Mouse (Mus musculus) liver, embryonic 13.5 days (tissue): ENCODE measurements at regions not wholly inside any gene's neighbourhood (a gene's known extent, or its start where the extent isn't known, plus 50 kb on each side); places are given as distances from the start of the nearest gene placed in this dataset.

Experiments used
- ATAC-seq: fragments of 200-750 bp; cut with Nextera tagmentation; 2 replicates; pipeline ENCODE4 v1.8.0; 2017; ENCODE audit warnings: low read depth, mild to moderate bottlenecking, moderate number of reproducible peaks, moderate library complexity
- DNase-seq: peaks from one replicate; pipeline ENCODE4 v3.0.0; 2022
- H3K27ac ChIP-seq: fragments of 300-500 bp; sonication (generic); 2 replicates; pipeline ENCODE4 v1.5.1; 2015; ENCODE audit warnings: moderate library complexity, mild to moderate bottlenecking, inconsistent platforms
- H3K27me3 ChIP-seq: fragments of 300-500 bp; sonication (generic); 2 replicates; pipeline ENCODE4 v1.6.1; 2015; ENCODE audit warnings: mild to moderate bottlenecking, inconsistent platforms
- H3K36me3 ChIP-seq: fragments of 300-500 bp; sonication (generic); 2 replicates; pipeline ENCODE4 v1.6.1; 2015; ENCODE audit warnings: mild to moderate bottlenecking, inconsistent platforms
- H3K4me1 ChIP-seq: fragments of 300-500 bp; sonication (generic); replicated peaks from 2 replicates; pipeline ENCODE4 v1.6.1; 2015; ENCODE audit warnings: inconsistent platforms
- H3K4me2 ChIP-seq: fragments of 300-500 bp; sonication (generic); 2 replicates; pipeline ENCODE4 v1.6.1; 2015; ENCODE audit warnings: inconsistent platforms, mild to moderate bottlenecking, moderate library complexity
- H3K4me3 ChIP-seq: fragments of 300-500 bp; sonication (generic); replicated peaks from 2 replicates; pipeline ENCODE4 v1.5.1; 2015; ENCODE audit warnings: mild to moderate bottlenecking, inconsistent platforms
- H3K9ac ChIP-seq: fragments of 300-500 bp; sonication (generic); 2 replicates; pipeline ENCODE4 v1.6.1; 2015; ENCODE audit warnings: mild to moderate bottlenecking, inconsistent platforms
- H3K9me3 ChIP-seq: fragments of 300-500 bp; sonication (generic); replicated peaks from 2 replicates; pipeline ENCODE4 v1.6.1; 2016; ENCODE audit warnings: inconsistent platforms
- WGBS: fragments of 180-500 bp; shearing (Covaris S2); methylation state at CpG from one replicate; pipeline ENCODE4 v1.1.7; 2015; ENCODE audit not compliant: insufficient replicate concordance; 5-methylcytosine and 5-hydroxymethylcytosine counted together

GRCm38 (mm10) chr12:97218445-97218844, 1040.8 kb downstream of the Galc start:
- H3K9ac ChIP-seq = no peak overlapping the region
- no peaks in the 10 kb centered on the region for H3K4me1 ChIP-seq
- H3K9me3 ChIP-seq = no peaks in the 10 kb centered on the region
- no peak overlapping the region for H3K4me3 ChIP-seq
- no peaks in the 10 kb centered on the region for H3K36me3 ChIP-seq
- ATAC-seq = no peak
- 75% methylated on average over 2 of the region's 2 CpGs for WGBS
- H3K4me2 ChIP-seq = no peak overlapping the region
- no peaks in the 10 kb centered on the region for H3K27me3 ChIP-seq
- no peak overlapping the region for H3K27ac ChIP-seq
- no peak for DNase-seq

- no peaks in the 10 kb centered on the region for H3K9me3 ChIP-seq
- H3K4me3 ChIP-seq = no peak overlapping the region
- 71% methylated on average over 7 of the region's 7 CpGs for WGBS
- no peaks in the 10 kb centered on the region for H3K27me3 ChIP-seq
- no peaks in the 10 kb centered on the region for H3K36me3 ChIP-seq
- H3K4me1 ChIP-seq = no peaks in the 10 kb centered on the region
- ATAC-seq (no peak), DNase-seq (no peak)
- H3K9ac ChIP-seq = no peak overlapping the region
- no peak overlapping the region for H3K27ac ChIP-seq
- no peak overlapping the region for H3K4me2 ChIP-seq
Measured at GRCm38 (mm10) chr12:97217608-97218007, 1041.7 kb downstream of the Galc start.

DNA sequence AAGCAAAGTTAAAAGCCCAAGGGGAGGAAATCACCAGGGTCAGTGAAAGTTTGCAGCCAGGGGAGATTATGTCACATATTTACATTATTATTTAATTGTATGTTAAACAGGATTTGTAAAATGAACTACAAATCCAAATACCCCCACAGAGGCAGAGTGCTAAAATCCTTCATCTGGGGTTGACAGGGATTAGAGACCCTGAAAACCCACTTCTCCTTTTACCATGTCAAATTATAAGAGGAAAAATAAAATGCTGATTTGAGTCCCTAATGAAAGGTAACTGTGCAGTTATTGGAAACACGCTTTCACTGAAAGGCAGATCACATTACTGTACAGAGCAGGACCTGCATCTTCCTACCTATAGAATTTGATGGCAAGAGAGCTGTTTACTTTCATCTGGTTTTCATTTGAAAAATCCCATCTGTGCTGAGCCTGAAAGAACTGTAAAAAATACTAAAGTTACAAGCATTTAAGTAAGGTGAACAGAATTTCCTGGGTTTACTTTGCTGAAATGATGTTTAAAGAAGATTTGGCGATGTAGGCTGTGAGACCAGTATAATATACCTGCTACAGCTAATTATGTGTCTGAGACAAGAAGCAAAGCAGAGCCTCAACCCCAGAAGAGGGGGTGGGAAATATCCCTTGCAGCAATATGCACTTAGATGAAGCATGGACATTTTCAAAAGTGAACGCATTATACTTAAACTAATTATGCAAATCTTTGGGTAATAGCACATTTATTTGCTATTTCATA, 1055.4 kb downstream of the Galc start:
- 57% methylated on average over 3 of the region's 3 CpGs for WGBS
- no peak for DNase-seq
- Histone ChIP-seq H3K4me3 (no peak overlapping the region), H3K9ac (no peak overlapping the region), H3K27me3 (no peaks in the 10 kb centered on the region), H3K4me1 (no peaks in the 10 kb centered on the region), H3K27ac (no peak overlapping the region), H3K36me3 (no peaks in the 10 kb centered on the region), H3K4me2 (no peak overlapping the region), H3K9me3 (no peaks in the 10 kb centered on the region)
- no peak for ATAC-seq

GRCm38 (mm10) chr12:97161853-97162252, 1097.4 kb downstream of the Galc start:
- no peak for ATAC-seq
- H3K4me1 ChIP-seq = no peaks in the 10 kb centered on the region
- no peak for DNase-seq
- no peak overlapping the region for H3K4me3 ChIP-seq
- H3K27me3 ChIP-seq = no peaks in the 10 kb centered on the region
- H3K9ac ChIP-seq = no peak overlapping the region
- no peaks in the 10 kb centered on the region for H3K36me3 ChIP-seq
- no peak overlapping the region for H3K4me2 ChIP-seq
- H3K9me3 ChIP-seq = no peaks in the 10 kb centered on the region
- H3K27ac ChIP-seq = no peak overlapping the region

GRCm38 (mm10) chr12:97161429-97161828, 1097.8 kb downstream of the Galc start:
- WGBS = 67% methylated on average over 9 of the region's 9 CpGs
- Histone ChIP-seq H3K27ac (no peak overlapping the region), H3K4me3 (no peak overlapping the region), H3K4me1 (no peaks in the 10 kb centered on the region), H3K9ac (no peak overlapping the region), H3K9me3 (no peaks in the 10 kb centered on the region), H3K4me2 (no peak overlapping the region), H3K36me3 (no peaks in the 10 kb centered on the region), H3K27me3 (no peaks in the 10 kb centered on the region)
- ATAC-seq (no peak), DNase-seq (no peak)

GRCm38 (mm10) chr12:97158332-97158731, 1100.9 kb downstream of the Galc start:
- H3K4me1 ChIP-seq = no peaks in the 10 kb centered on the region
- H3K27me3 ChIP-seq = no peaks in the 10 kb centered on the region
- 73% methylated on average over 4 of the region's 4 CpGs for WGBS
- H3K4me2 ChIP-seq = no peak overlapping the region
- no peak overlapping the region for H3K27ac ChIP-seq
- H3K9ac ChIP-seq = no peak overlapping the region
- no peak overlapping the region for H3K4me3 ChIP-seq
- no peaks in the 10 kb centered on the region for H3K9me3 ChIP-seq
- ATAC-seq = no peak
- no peaks in the 10 kb centered on the region for H3K36me3 ChIP-seq
- no peak for DNase-seq

- no peak for ATAC-seq
- DNase-seq = no peak
- no peak overlapping the region for H3K4me3 ChIP-seq
Measured at GRCm38 (mm10) chr12:97157748-97158147, 1101.5 kb downstream of the Galc start.

GRCm38 (mm10) chr12:97156499-97157110, 1102.7 kb downstream of the Galc start:
- Histone ChIP-seq H3K4me2 (no peak overlapping the region), H3K27me3 (no peaks in the 10 kb centered on the region), H3K9me3 (no peaks in the 10 kb centered on the region), H3K9ac (no peak overlapping the region), H3K4me1 (no peaks in the 10 kb centered on the region), H3K4me3 (no peak overlapping the region), H3K27ac (no peak overlapping the region), H3K36me3 (no peaks in the 10 kb centered on the region)
- DNase-seq (no peak), ATAC-seq (no peak)
- WGBS = 56% methylated on average over 3 of the region's 3 CpGs

More at GRCm38 (mm10) chr12:97157748-97158147, 1101.5 kb downstream of the Galc start:
- H3K4me2 ChIP-seq = no peak overlapping the region
- no peaks in the 10 kb centered on the region for H3K9me3 ChIP-seq
- no peaks in the 10 kb centered on the region for H3K36me3 ChIP-seq
- no peak overlapping the region for H3K9ac ChIP-seq
- H3K27me3 ChIP-seq = no peaks in the 10 kb centered on the region
- H3K4me1 ChIP-seq = no peaks in the 10 kb centered on the region
- H3K27ac ChIP-seq = no peak overlapping the region

- H3K4me2 ChIP-seq = no peak overlapping the region
- H3K27me3 ChIP-seq = no peaks in the 10 kb centered on the region
- H3K9me3 ChIP-seq = no peaks in the 10 kb centered on the region
- no peak overlapping the region for H3K27ac ChIP-seq
- H3K36me3 ChIP-seq = no peaks in the 10 kb centered on the region
- H3K4me3 ChIP-seq = no peak overlapping the region
- DNase-seq (no peak), ATAC-seq (no peak)
- no peaks in the 10 kb centered on the region for H3K4me1 ChIP-seq
- 39% methylated on average over 3 of the region's 3 CpGs for WGBS
- no peak overlapping the region for H3K9ac ChIP-seq
Measured at GRCm38 (mm10) chr12:97142720-97143119, 1116.5 kb downstream of the Galc start.

DNA sequence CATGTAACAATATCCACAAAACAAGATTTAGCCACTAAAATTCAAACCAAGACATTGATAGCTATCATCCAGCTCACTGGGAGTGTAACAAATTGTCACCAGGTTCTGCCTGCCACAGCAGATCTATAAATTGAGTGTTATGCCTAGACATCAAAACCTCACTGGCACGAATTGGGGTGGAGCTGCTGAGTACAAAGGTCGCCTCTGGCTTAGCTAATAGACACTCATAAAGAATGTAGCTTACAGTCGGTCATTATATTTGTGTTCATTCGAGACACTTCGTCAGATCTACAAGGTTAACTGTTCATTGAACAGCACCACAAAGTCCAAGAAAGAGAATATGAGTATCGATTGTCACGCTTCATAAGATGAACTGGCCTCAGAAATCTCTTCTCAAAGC, 1121.3 kb downstream of the Galc start:
- 65% methylated on average over 7 of the region's 7 CpGs for WGBS
- Histone ChIP-seq H3K9ac (no peak overlapping the region), H3K4me2 (no peak overlapping the region), H3K36me3 (no peaks in the 10 kb centered on the region), H3K4me1 (no peaks in the 10 kb centered on the region), H3K9me3 (no peaks in the 10 kb centered on the region), H3K27me3 (no peaks in the 10 kb centered on the region), H3K27ac (no peak overlapping the region), H3K4me3 (no peak overlapping the region)
- ATAC-seq (no peak), DNase-seq (no peak)

DNA sequence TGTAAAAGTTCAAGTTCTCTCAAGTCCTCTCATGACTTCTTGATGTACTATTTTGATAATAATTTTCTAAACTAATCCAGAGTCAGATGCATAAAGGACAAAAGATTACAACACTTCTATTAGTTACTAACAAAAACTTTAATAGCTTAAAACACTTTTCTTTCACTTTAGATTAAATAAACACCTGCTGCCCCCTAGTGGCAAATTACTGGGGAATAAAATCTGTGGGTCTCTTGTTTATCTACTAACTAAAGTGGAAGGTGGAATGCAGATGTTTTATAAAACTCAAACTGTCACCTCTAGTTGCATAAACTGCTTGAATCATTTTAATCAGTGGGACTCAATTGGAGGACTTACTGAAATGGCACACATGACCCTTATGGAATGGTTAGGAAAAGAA, 1129.0 kb downstream of the Galc start:
- Histone ChIP-seq H3K36me3 (no peaks in the 10 kb centered on the region), H3K27me3 (no peaks in the 10 kb centered on the region), H3K27ac (no peak overlapping the region), H3K4me3 (no peak overlapping the region), H3K4me1 (no peaks in the 10 kb centered on the region), H3K9me3 (no peaks in the 10 kb centered on the region), H3K9ac (no peak overlapping the region), H3K4me2 (no peak overlapping the region)
- no peak for DNase-seq
- no peak for ATAC-seq

- Histone ChIP-seq H3K4me2 (no peak overlapping the region), H3K27me3 (no peaks in the 10 kb centered on the region), H3K9me3 (no peaks in the 10 kb centered on the region), H3K4me3 (no peak overlapping the region), H3K36me3 (no peaks in the 10 kb centered on the region), H3K4me1 (no peaks in the 10 kb centered on the region), H3K27ac (no peak overlapping the region), H3K9ac (no peak overlapping the region)
- whole genome bisulfite sequencing = 44% methylated on average over 2 of the region's 2 CpGs
- no peak for ATAC-seq
- DNase-seq = no peak
Measured at GRCm38 (mm10) chr12:97090577-97091214, 1168.6 kb downstream of the Galc start.
